In genomic region chr1:170976447-170976846, GRCm38 (mm10) we compare ENCODE assay signal across 19 mouse cellular contexts. TPM values are rescaled to one million over a fixed set of nuclear protein-coding genes. Genes with fewer than 3 reads are reported as not detected.
DNase-seq lines count a peak whose midpoint lies in the region; ATAC-seq and TF ChIP-seq lines count a peak whose summit lies in the region.
"Had no signal": no experiment of that assay in that cellular context is flagged by ENCODE, and none has a peak within 500 bp of the region (broad histone marks: within the 10 kb centered on the region; RNA-seq: fewer than 3 reads in every experiment).

Gene Fcgr2b, minus strand, starts transcription at chr1:170976547.

- no peak for ATAC-seq in erythroblast, adult 5-6 weeks (replicated peaks; ENCODE audit: low FRiP score, poor library complexity, severe bottlenecking)
- no peak for ATAC-seq in monocyte, adult 5-6 weeks (replicated peaks; ENCODE audit: insufficient number of reproducible peaks, low FRiP score, low TSS enrichment, poor library complexity, severe bottlenecking)
- ATAC-seq: intestine, postnatal 0 days; lung, postnatal 0 days had no signal

- TF ChIP-seq POLR2A in lung, adult 2 months (IDR thresholded peaks at IDR 0.05; ENCODE audit: borderline replicate concordance, extremely low read depth, low read depth, low read length): no peak

- no peaks in the 10 kb centered on the region for H3K4me1 ChIP-seq in lung, adult 2 months (ENCODE audit: control insufficient read depth, insufficient read depth, low read length)
- H3K4me1 ChIP-seq: embryonic facial prominence, embryonic 12.5 days; forebrain, embryonic 12.5 days; heart, embryonic 13.5 days; hindbrain, embryonic 13.5 days; limb, embryonic 10.5 days; neural tube, embryonic 13.5 days; stomach, embryonic 15.5 days had no signal

- DNase-seq in gastrocnemius, adult 2 months: no peak
- no peak for DNase-seq in gastrocnemius, postnatal 36 days
- no peak for DNase-seq in lung, adult 2 months
- DNase-seq in lung, postnatal 10 days: no peak
- no peak for DNase-seq in frontal cortex, postnatal 25 days (ENCODE audit: low spot score in 2 of 2)
- DNase-seq in left cerebral cortex, postnatal 36 days (ENCODE audit: low spot score in 2 of 2): no peak
- DNase-seq: midbrain, embryonic 14.5 days; right cerebral cortex, postnatal 25 days had no signal

- peak within 1 kb of the TSS; percentile 32 for H3K27ac ChIP-seq in gastrocnemius, adult 2 months
- H3K27ac ChIP-seq: embryonic facial prominence, embryonic 12.5 days; forebrain, embryonic 12.5 days; heart, embryonic 13.5 days; hindbrain, embryonic 13.5 days; limb, embryonic 10.5 days; neural tube, embryonic 13.5 days; stomach, embryonic 15.5 days had no signal

- no peak for TF ChIP-seq CTCF in gastrocnemius, adult 2 months (IDR thresholded peaks at IDR 0.05)
- no peak for TF ChIP-seq CTCF in lung, adult 2 months (IDR thresholded peaks at IDR 0.05; ENCODE audit: insufficient read depth, low read length)

- 82% methylated on average over 5 of the region's 5 CpGs for WGBS in lung, adult 2 months

- H3K4me3 ChIP-seq in gastrocnemius, adult 2 months: peak within 1 kb of the TSS; percentile 41
- H3K4me3 ChIP-seq in lung, adult 2 months (replicated peaks; ENCODE audit: extremely low read depth, low read depth, low read length): peak within 1 kb of the TSS; percentile 59
- H3K4me3 ChIP-seq: embryonic facial prominence, embryonic 12.5 days; forebrain, embryonic 12.5 days; heart, embryonic 13.5 days; hindbrain, embryonic 13.5 days; limb, embryonic 10.5 days; neural tube, embryonic 13.5 days; stomach, embryonic 15.5 days had no signal

- intact Hi-C loops in gastrocnemius, adult 2 months (cut with DNase I): no loop called here
- intact Hi-C loops in gastrocnemius, postnatal 36 days (cut with DNase I): no loop called here
- intact Hi-C loops in left cerebral cortex, postnatal 36 days (cut with DNase I): no loop called here

RNA-seq across cellular contexts. Expression of gene Fcgr2b, which starts in this region (rescaled TPM):
- total RNA-seq in gastrocnemius, adult 2 months (2021): 1 to 10 TPM; 2.2 to 4.1 TPM
- 1 to 10 TPM; 2.2 to 2.4 TPM for total RNA-seq in gastrocnemius, postnatal 36 days (2021)
- polyA plus RNA-seq in lung, adult 2 months (2012; rRNA removed): 16.3 and 16.4 TPM in 2 replicates
- total RNA-seq in erythroblast, adult 5-6 weeks (2015; ENCODE audit: low replicate concordance): 38.0 and 43.5 TPM in 2 replicates
- 20.1 and 23.1 TPM in 2 replicates for total RNA-seq in erythroblast, adult 5-6 weeks (2017; ENCODE audit: low replicate concordance)
- total RNA-seq in monocyte, adult 5-6 weeks (2017): 181 to 197 TPM (median 187 TPM) in 3 replicates
- total RNA-seq in left cerebral cortex, postnatal 36 days (2021): 1 to 10 TPM; 5.5 to 5.8 TPM
